Mouse (Mus musculus) forebrain, embryonic 16.5 days (tissue): ENCODE data around the gene Ptk7. TPM values are rescaled to one million over a fixed set of nuclear protein-coding genes. Genes with fewer than 3 reads are reported as not detected.
A peak's percentile ranks its signal among the peaks of the same experiment; 100 is the strongest.

Experiments
- ATAC-seq: fragments of 200-750 bp; cut with Nextera tagmentation; 2 replicates; pipeline ENCODE4 v1.8.0; 2017; ENCODE audit warnings: mild to moderate bottlenecking, moderate library complexity
- H3K27ac ChIP-seq: fragments of 300-500 bp; sonication (generic); 2 replicates; pipeline ENCODE4 v1.5.1; 2014; ENCODE audit warnings: low read length, control low read depth
- H3K27me3 ChIP-seq: fragments of 300-500 bp; sonication (generic); replicated peaks from 2 replicates; pipeline ENCODE4 v1.6.1; 2014; ENCODE audit warnings: low read length; ENCODE audit not compliant: control insufficient read depth, insufficient read depth
- H3K36me3 ChIP-seq: fragments of 300-500 bp; sonication (generic); 2 replicates; pipeline ENCODE4 v1.6.1; 2014; ENCODE audit not compliant: control insufficient read depth, insufficient read depth
- H3K4me1 ChIP-seq: fragments of 300-500 bp; sonication (generic); replicated peaks from 2 replicates; pipeline ENCODE4 v1.6.1; 2014; ENCODE audit warnings: low read length; ENCODE audit not compliant: control insufficient read depth, insufficient read depth
- H3K4me2 ChIP-seq: fragments of 300-500 bp; sonication (generic); 2 replicates; pipeline ENCODE4 v1.6.1; 2014; ENCODE audit warnings: mild to moderate bottlenecking, low read length, control low read depth
- H3K4me3 ChIP-seq: fragments of 300-500 bp; sonication (generic); replicated peaks from 2 replicates; pipeline ENCODE4 v1.5.1; 2014; ENCODE audit warnings: mild to moderate bottlenecking, low read length, control low read depth
- H3K9ac ChIP-seq: fragments of 300-500 bp; sonication (generic); replicated peaks from 2 replicates; pipeline ENCODE4 v1.6.1; 2014; ENCODE audit warnings: low read depth, low read length, control low read depth
- H3K9me3 ChIP-seq: fragments of 300-500 bp; sonication (generic); 2 replicates; pipeline ENCODE4 v1.6.1; 2016; ENCODE audit warnings: low read length; ENCODE audit not compliant: control insufficient read depth
- WGBS: fragments of 180-500 bp; shearing (Covaris S2); extraction: QIAGEN DNeasy Blood & Tissue Kit; methylation state at CpG from one replicate; pipeline ENCODE4 v1.1.7; 2014; 5-methylcytosine and 5-hydroxymethylcytosine counted together
- polyA plus RNA-seq: library from polyadenylated mRNA; unstranded; fragments of >200 nt; fragmentation: Nextera tagmentation; extraction: Ambion mirVana; gene quantifications from 2 replicates; pipeline ENCODE4 v1.2.1, GENCODE M21; 2015

Gene Ptk7
- polyA plus RNA-seq, 1 experiment from 2014 or later = 33.9 TPM

- no peaks in the 10 kb centered on the region for H3K27me3 ChIP-seq
- H3K9me3 ChIP-seq = no peaks in the 10 kb centered on the region
- no peak overlapping the region for H3K4me3 ChIP-seq
- H3K4me2 ChIP-seq = no peak overlapping the region
- H3K27ac ChIP-seq = no peak overlapping the region
- H3K4me1 ChIP-seq = peaks cover 34% of the 10 kb centered on the region
- H3K36me3 ChIP-seq = peaks cover 16% of the 10 kb centered on the region
- 90% methylated on average over 7 of the region's 7 CpGs for WGBS
- H3K9ac ChIP-seq = no peak overlapping the region
- no peak for ATAC-seq
Measured at GRCm38 (mm10) chr17:46550904-46551303, 78.4 kb downstream of the Ptk7 start.

GRCm38 (mm10) chr17:46549642-46550041, 79.7 kb downstream of the Ptk7 start:
- H3K4me1 ChIP-seq = peaks cover 38% of the 10 kb centered on the region
- H3K27me3 ChIP-seq = no peaks in the 10 kb centered on the region

GRCm38 (mm10) chr17:46549193-46549592, 80.1 kb downstream of the Ptk7 start:
- WGBS = 23% methylated on average over 8 of the region's 8 CpGs
- Histone ChIP-seq H3K4me3 (no peak overlapping the region), H3K27ac (no peak overlapping the region), H3K36me3 (peaks cover 16% of the 10 kb centered on the region), H3K9me3 (no peaks in the 10 kb centered on the region), H3K27me3 (no peaks in the 10 kb centered on the region), H3K9ac (no peak overlapping the region), H3K4me1 (peaks cover 33% of the 10 kb centered on the region), H3K4me2 (no peak overlapping the region)
- ATAC-seq = no peak

More at GRCm38 (mm10) chr17:46549642-46550041, 79.7 kb downstream of the Ptk7 start:
- peaks cover 16% of the 10 kb centered on the region for H3K36me3 ChIP-seq
- H3K9me3 ChIP-seq = no peaks in the 10 kb centered on the region
- ATAC-seq = no peak
- no peak overlapping the region for H3K9ac ChIP-seq
- no peak overlapping the region for H3K27ac ChIP-seq
- 92% methylated on average over 9 of the region's 9 CpGs for WGBS
- no peak overlapping the region for H3K4me3 ChIP-seq
- H3K4me2 ChIP-seq = no peak overlapping the region

- WGBS = 58% methylated on average over 11 of the region's 11 CpGs
- no peak for ATAC-seq
- Histone ChIP-seq H3K27me3 (no peaks in the 10 kb centered on the region), H3K27ac (no peak overlapping the region), H3K4me2 (no peak overlapping the region), H3K4me1 (peaks cover 29% of the 10 kb centered on the region), H3K9ac (no peak overlapping the region), H3K9me3 (no peaks in the 10 kb centered on the region), H3K36me3 (peaks cover 16% of the 10 kb centered on the region), H3K4me3 (no peak overlapping the region)
Measured at GRCm38 (mm10) chr17:46548741-46549140, 80.6 kb downstream of the Ptk7 start.

GRCm38 (mm10) chr17:46547923-46548322, 81.4 kb downstream of the Ptk7 start:
- peaks cover 16% of the 10 kb centered on the region for H3K36me3 ChIP-seq
- no peak for ATAC-seq

GRCm38 (mm10) chr17:46546995-46547394, 82.3 kb downstream of the Ptk7 start:
- no peak overlapping the region for H3K4me2 ChIP-seq

More at GRCm38 (mm10) chr17:46547923-46548322, 81.4 kb downstream of the Ptk7 start:
- Histone ChIP-seq H3K9ac (no peak overlapping the region), H3K27ac (no peak overlapping the region), H3K27me3 (no peaks in the 10 kb centered on the region), H3K4me2 (no peak overlapping the region), H3K4me3 (no peak overlapping the region), H3K9me3 (no peaks in the 10 kb centered on the region), H3K4me1 (peaks cover 21% of the 10 kb centered on the region)
- WGBS = 20% methylated on average over 3 of the region's 3 CpGs

GRCm38 (mm10) chr17:46546591-46546990, 82.7 kb downstream of the Ptk7 start:
- peak overlapping the region; percentile 77 for H3K4me2 ChIP-seq
- peaks cover 14% of the 10 kb centered on the region for H3K4me1 ChIP-seq
- ATAC-seq = no peak
- H3K27me3 ChIP-seq = no peaks in the 10 kb centered on the region
- WGBS = 6% methylated on average over 7 of the region's 7 CpGs
- peaks cover 16% of the 10 kb centered on the region for H3K36me3 ChIP-seq
- no peaks in the 10 kb centered on the region for H3K9me3 ChIP-seq
- peak overlapping the region; percentile 87 for H3K4me3 ChIP-seq
- peak overlapping the region; percentile 93 for H3K9ac ChIP-seq
- no peak overlapping the region for H3K27ac ChIP-seq

More at GRCm38 (mm10) chr17:46546995-46547394, 82.3 kb downstream of the Ptk7 start:
- peaks cover 16% of the 10 kb centered on the region for H3K36me3 ChIP-seq
- ATAC-seq = no peak
- peaks cover 14% of the 10 kb centered on the region for H3K4me1 ChIP-seq
- H3K9ac ChIP-seq = no peak overlapping the region
- no peaks in the 10 kb centered on the region for H3K9me3 ChIP-seq
- WGBS = 12% methylated on average over 8 of the region's 8 CpGs
- no peaks in the 10 kb centered on the region for H3K27me3 ChIP-seq
- H3K4me3 ChIP-seq = no peak overlapping the region
- H3K27ac ChIP-seq = no peak overlapping the region

- H3K4me3 ChIP-seq = peak within 1 kb of the TSS; percentile 87
- peaks cover 21% of the 10 kb centered on the region for H3K36me3 ChIP-seq
- peak; percentile 92 for ATAC-seq
- peak within 1 kb of the TSS; percentile 93 for H3K9ac ChIP-seq
- peak within 1 kb of the TSS; percentile 77 for H3K4me2 ChIP-seq
- H3K4me1 ChIP-seq = peaks cover 14% of the 10 kb centered on the region
- no peaks in the 10 kb centered on the region for H3K9me3 ChIP-seq
- no peaks in the 10 kb centered on the region for H3K27me3 ChIP-seq
- H3K27ac ChIP-seq = no peak within 1 kb of the TSS
- WGBS = under 1% methylated on average over 40 of the region's 49 CpGs
Measured at GRCm38 (mm10) chr17:46545813-46546564, 83.3 kb downstream of the Ptk7 start, which contains the start of gene Cul9. Gene Cul9, minus strand, starts transcription at chr17:46546388.

- WGBS = 93% methylated on average over 12 of the region's 12 CpGs
- H3K9ac ChIP-seq = no peak overlapping the region
- no peaks in the 10 kb centered on the region for H3K9me3 ChIP-seq
- H3K27ac ChIP-seq = no peak overlapping the region
- peaks cover 14% of the 10 kb centered on the region for H3K4me1 ChIP-seq
- peaks cover 12% of the 10 kb centered on the region for H3K36me3 ChIP-seq
- H3K4me2 ChIP-seq = no peak overlapping the region
- H3K27me3 ChIP-seq = no peaks in the 10 kb centered on the region
- no peak for ATAC-seq
- no peak overlapping the region for H3K4me3 ChIP-seq
Measured at GRCm38 (mm10) chr17:46543661-46544060, 85.6 kb downstream of the Ptk7 start.
